Mouse (Mus musculus): Measurements from ENCODE around the gene Dclre1c. TPM values are rescaled to one million over a fixed set of nuclear protein-coding genes. Genes with fewer than 3 reads are reported as not detected.
A peak's percentile ranks its signal among the peaks of the same experiment; 100 is the strongest.

Gene Dclre1c
- polyA plus RNA-seq, 1 experiment from 2014 or later = 9.2 TPM

DNA sequence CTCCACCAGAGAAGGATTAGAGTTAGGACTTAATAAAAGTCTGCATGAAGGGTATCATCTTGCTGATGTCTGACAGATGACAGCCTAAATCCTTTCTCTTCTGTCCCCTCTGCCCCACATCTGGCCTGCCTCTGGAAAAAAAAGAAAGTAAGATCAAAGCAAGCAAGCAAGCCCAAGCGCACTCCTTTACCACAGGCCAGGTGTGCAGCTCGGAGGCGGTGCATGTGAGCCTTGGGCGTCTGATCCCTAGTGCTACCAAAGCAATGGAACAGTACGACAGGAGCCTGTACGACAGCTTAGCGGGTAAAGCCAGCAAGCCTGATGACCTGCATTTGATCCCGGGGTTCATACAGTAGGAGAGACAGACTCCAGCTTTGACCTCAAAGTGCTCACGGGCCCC lies 7.0 kb downstream of the Dclre1c start:
- H3K9ac ChIP-seq (replicated peaks) = no peak overlapping the region
- peaks cover 21% of the 10 kb centered on the region for H3K36me3 ChIP-seq
- H3K27ac ChIP-seq = no peak overlapping the region
- ATAC-seq = no peak
- WGBS = 91% methylated on average over 9 of the region's 9 CpGs
- no peak overlapping the region for H3K4me2 ChIP-seq (replicated peaks)
- no peaks in the 10 kb centered on the region for H3K27me3 ChIP-seq
- no peak overlapping the region for H3K4me3 ChIP-seq (replicated peaks)
- no peaks in the 10 kb centered on the region for H3K4me1 ChIP-seq (replicated peaks)
- H3K9me3 ChIP-seq = no peaks in the 10 kb centered on the region

GRCm38 (mm10) chr2:3435369-3436061 lies 11.6 kb downstream of the Dclre1c start:
- peaks cover 5% of the 10 kb centered on the region; the same call in 1 of the 2 replicates for H3K4me1 ChIP-seq (replicated peaks)
- H3K27me3 ChIP-seq = no peaks in the 10 kb centered on the region
- H3K4me2 ChIP-seq (replicated peaks) = no peak overlapping the region
- no peak overlapping the region for H3K27ac ChIP-seq
- H3K36me3 ChIP-seq = peaks cover 29% of the 10 kb centered on the region
- WGBS = 83% methylated on average over 6 of the region's 6 CpGs
- no peaks in the 10 kb centered on the region for H3K9me3 ChIP-seq
- no peak for ATAC-seq
- no peak overlapping the region for H3K9ac ChIP-seq (replicated peaks)
- H3K4me3 ChIP-seq (replicated peaks) = no peak overlapping the region

GRCm38 (mm10) chr2:3437956-3438355 lies 14.0 kb downstream of the Dclre1c start:
- H3K4me3 ChIP-seq (replicated peaks) = no peak overlapping the region
- no peak overlapping the region for H3K27ac ChIP-seq
- H3K4me1 ChIP-seq (replicated peaks) = peaks cover 5% of the 10 kb centered on the region; the same call in 1 of the 2 replicates
- no peaks in the 10 kb centered on the region for H3K27me3 ChIP-seq
- no peaks in the 10 kb centered on the region for H3K9me3 ChIP-seq
- WGBS = 32% methylated on average over 7 of the region's 7 CpGs
- peaks cover 37% of the 10 kb centered on the region for H3K36me3 ChIP-seq
- no peak for ATAC-seq
- H3K4me2 ChIP-seq (replicated peaks) = no peak overlapping the region
- no peak overlapping the region for H3K9ac ChIP-seq (replicated peaks)

DNA sequence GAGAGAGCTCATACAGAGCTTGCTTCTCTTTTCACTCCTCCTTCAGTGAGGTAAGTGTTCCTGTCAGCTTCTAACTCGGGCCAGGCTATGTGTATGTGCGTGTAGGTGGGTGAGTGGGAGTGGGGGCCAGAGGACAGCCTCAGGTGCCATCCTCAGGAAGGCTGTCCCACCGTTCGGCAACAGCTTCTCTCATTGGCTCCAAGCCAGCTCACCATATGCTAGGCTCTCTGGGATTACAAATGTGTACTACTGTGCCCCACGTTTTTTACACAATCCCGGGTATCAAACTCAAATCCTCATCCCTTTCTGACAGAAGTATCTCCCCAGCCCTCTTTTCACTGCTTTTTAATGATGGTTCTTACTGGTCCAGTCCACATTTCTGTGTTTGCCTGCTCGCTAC lies 20.3 kb downstream of the Dclre1c start:
- Histone ChIP-seq H3K27ac (no peak overlapping the region), H3K4me1 (replicated peaks) (no peaks in the 10 kb centered on the region), H3K9ac (replicated peaks) (no peak overlapping the region), H3K36me3 (peaks cover 71% of the 10 kb centered on the region), H3K27me3 (no peaks in the 10 kb centered on the region), H3K4me3 (replicated peaks) (no peak overlapping the region), H3K9me3 (no peaks in the 10 kb centered on the region), H3K4me2 (replicated peaks) (no peak overlapping the region)
- no peak for ATAC-seq
- 78% methylated on average over 7 of the region's 7 CpGs for WGBS

DNA sequence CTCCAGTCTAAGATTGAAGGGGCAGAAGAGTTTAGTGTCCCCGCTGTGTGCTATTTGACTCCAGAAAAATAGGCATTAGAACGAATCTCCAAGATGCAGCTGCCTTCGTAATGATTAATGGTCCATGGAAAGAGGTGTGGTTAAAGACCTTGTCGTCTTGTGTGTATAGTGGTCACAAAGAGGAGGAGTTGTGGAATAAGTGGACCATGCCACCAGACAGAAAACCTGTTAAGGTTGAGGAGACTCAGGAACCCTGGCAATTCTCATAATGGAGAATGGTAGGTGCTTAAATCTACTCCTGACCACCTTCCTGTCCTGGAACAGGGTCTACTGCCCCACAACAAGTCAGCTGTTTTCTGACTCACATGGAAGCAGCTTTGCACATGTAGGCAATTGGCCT lies 22.1 kb downstream of the Dclre1c start:
- 93% methylated on average over 4 of the region's 4 CpGs for WGBS
- H3K4me2 ChIP-seq (replicated peaks) = no peak overlapping the region
- H3K4me3 ChIP-seq (replicated peaks) = no peak overlapping the region
- H3K27ac ChIP-seq = no peak overlapping the region
- H3K9me3 ChIP-seq = no peaks in the 10 kb centered on the region
- no peaks in the 10 kb centered on the region for H3K27me3 ChIP-seq
- H3K36me3 ChIP-seq = peaks cover 77% of the 10 kb centered on the region
- H3K9ac ChIP-seq (replicated peaks) = no peak overlapping the region
- H3K4me1 ChIP-seq (replicated peaks) = no peaks in the 10 kb centered on the region
- ATAC-seq = no peak

GRCm38 (mm10) chr2:3449431-3449830 lies 25.5 kb downstream of the Dclre1c start:
- ATAC-seq = no peak
- Histone ChIP-seq H3K4me2 (replicated peaks) (no peak overlapping the region), H3K36me3 (peaks cover 71% of the 10 kb centered on the region), H3K4me3 (replicated peaks) (no peak overlapping the region), H3K9ac (replicated peaks) (no peak overlapping the region), H3K27ac (no peak overlapping the region), H3K9me3 (no peaks in the 10 kb centered on the region), H3K4me1 (replicated peaks) (no peaks in the 10 kb centered on the region), H3K27me3 (no peaks in the 10 kb centered on the region)
- WGBS = 83% methylated on average over 2 of the region's 2 CpGs

GRCm38 (mm10) chr2:3453096-3453495 lies 29.2 kb downstream of the Dclre1c start:
- H3K4me2 ChIP-seq (replicated peaks) = no peak overlapping the region
- no peak for ATAC-seq
- no peak overlapping the region for H3K27ac ChIP-seq
- 91% methylated on average over 3 of the region's 3 CpGs for WGBS
- no peaks in the 10 kb centered on the region for H3K27me3 ChIP-seq
- no peaks in the 10 kb centered on the region for H3K4me1 ChIP-seq (replicated peaks)
- no peak overlapping the region for H3K4me3 ChIP-seq (replicated peaks)
- no peaks in the 10 kb centered on the region for H3K9me3 ChIP-seq
- peaks cover 60% of the 10 kb centered on the region for H3K36me3 ChIP-seq
- H3K9ac ChIP-seq (replicated peaks) = no peak overlapping the region

DNA sequence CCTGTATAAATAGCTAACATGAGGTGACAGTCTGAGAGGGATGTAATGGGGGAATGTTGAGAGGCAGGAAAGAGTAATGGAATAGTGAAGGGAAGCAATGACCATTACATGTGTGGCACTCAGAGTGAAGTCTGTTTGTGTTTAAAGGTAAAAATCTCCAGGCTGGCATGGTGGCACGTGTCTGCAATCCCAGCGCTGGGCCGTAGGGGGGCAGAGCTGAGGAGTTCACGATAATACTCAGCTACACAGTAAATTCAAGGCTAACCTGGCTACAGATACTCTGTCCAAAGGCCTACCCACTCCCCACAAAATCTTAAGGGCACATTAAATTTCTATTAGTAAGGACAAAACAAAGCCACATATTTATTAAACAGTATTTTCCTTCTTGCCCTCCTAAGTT lies 32.7 kb downstream of the Dclre1c start:
- no peak for ATAC-seq

DNA sequence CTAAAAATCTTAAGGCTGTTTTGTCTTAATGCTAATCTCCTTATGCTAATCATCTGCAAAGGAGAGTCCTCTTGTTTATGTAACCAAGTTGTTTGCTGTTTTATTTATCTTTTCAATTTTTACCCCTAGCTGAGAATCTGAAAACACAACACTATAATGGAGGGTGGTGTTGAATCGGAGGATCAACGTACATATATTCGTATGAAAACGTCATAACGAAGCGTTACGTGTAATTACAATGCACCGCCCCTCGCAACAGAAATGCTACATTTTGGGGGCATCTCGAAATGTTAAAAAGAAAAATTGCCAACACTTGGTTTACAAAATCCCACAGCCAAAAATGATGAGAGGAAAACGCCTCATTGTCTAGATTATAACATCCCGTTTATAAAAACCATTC lies 50.0 kb downstream of the Dclre1c start:
- H3K36me3 ChIP-seq = peaks cover 12% of the 10 kb centered on the region
- peak overlapping the region; percentile 56 for H3K4me2 ChIP-seq (replicated peaks)
- H3K4me3 ChIP-seq (replicated peaks) = peak overlapping the region; percentile 95
- H3K9ac ChIP-seq (replicated peaks) = peak overlapping the region; percentile 81
- H3K27me3 ChIP-seq = no peaks in the 10 kb centered on the region
- no peaks in the 10 kb centered on the region for H3K9me3 ChIP-seq
- H3K27ac ChIP-seq = peak overlapping the region; percentile 90
- ATAC-seq = no peak
- peaks cover 15% of the 10 kb centered on the region for H3K4me1 ChIP-seq (replicated peaks)
- WGBS = under 1% methylated on average over 12 of the region's 12 CpGs

More for the DNA sequence above, 32.7 kb downstream of the Dclre1c start:
- no peak overlapping the region for H3K4me2 ChIP-seq (replicated peaks)
- H3K9me3 ChIP-seq = no peaks in the 10 kb centered on the region
- 79% methylated on average over 4 of the region's 4 CpGs for WGBS
- H3K36me3 ChIP-seq = peaks cover 62% of the 10 kb centered on the region
- no peaks in the 10 kb centered on the region for H3K27me3 ChIP-seq
- H3K9ac ChIP-seq (replicated peaks) = no peak overlapping the region
- H3K4me3 ChIP-seq (replicated peaks) = no peak overlapping the region
- H3K4me1 ChIP-seq (replicated peaks) = no peaks in the 10 kb centered on the region
- H3K27ac ChIP-seq = no peak overlapping the region

- peaks cover 12% of the 10 kb centered on the region for H3K36me3 ChIP-seq
- under 1% methylated on average over 43 of the region's 46 CpGs for WGBS
- H3K27ac ChIP-seq = peak overlapping the region; percentile 90
- peak overlapping the region; percentile 81 for H3K9ac ChIP-seq (replicated peaks)
- H3K27me3 ChIP-seq = no peaks in the 10 kb centered on the region
- peak overlapping the region; percentile 56 for H3K4me2 ChIP-seq (replicated peaks)
- H3K9me3 ChIP-seq = 0 out of 2 replicates have a peak, but pooled peaks cover 3% of the 10 kb centered on the region
- no peak; the same call in 1 of the 2 replicates for ATAC-seq
- peak overlapping the region; percentile 95 for H3K4me3 ChIP-seq (replicated peaks)
- H3K4me1 ChIP-seq (replicated peaks) = peaks cover 15% of the 10 kb centered on the region
These were observed 50.5 kb downstream of the Dclre1c start for GRCm38 (mm10) chr2:3474361-3474805.

DNA sequence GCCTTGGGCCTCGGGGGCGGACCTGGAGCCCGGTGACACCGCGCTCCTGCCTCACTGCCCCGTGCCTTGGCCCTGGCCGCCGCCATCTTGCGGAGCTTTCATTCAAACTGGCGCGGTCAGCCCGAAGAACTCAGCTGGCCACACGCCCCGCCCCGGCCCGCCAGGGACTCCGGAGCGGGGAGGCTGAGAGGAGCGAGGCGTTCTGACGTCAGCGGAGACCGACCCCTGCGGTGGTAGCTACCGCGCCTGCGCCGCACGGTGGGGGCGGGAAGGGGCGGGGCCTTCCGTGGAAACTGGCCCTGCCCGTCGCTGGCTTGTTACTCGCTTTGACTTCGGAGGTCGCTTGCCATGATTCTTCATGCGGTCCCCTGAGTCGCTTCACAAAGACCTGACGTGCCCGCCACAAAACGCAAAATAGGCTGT lies 50.9 kb downstream of the Dclre1c start, which contains the start of gene Suv39h2:
TSS of gene Suv39h2 (minus strand) at position 171 of the 423 bp plus-strand sequence.
- peak within 1 kb of the TSS; percentile 90 for H3K27ac ChIP-seq
- H3K27me3 ChIP-seq = no peaks in the 10 kb centered on the region
- H3K9me3 ChIP-seq = 0 out of 2 replicates have a peak, but pooled peaks cover 5% of the 10 kb centered on the region
- H3K4me3 ChIP-seq (replicated peaks) = peak within 1 kb of the TSS; percentile 95
- H3K36me3 ChIP-seq = peaks cover 12% of the 10 kb centered on the region
- ATAC-seq = peak; percentile 98
- peak within 1 kb of the TSS; percentile 81 for H3K9ac ChIP-seq (replicated peaks)
- under 1% methylated on average over 37 of the region's 42 CpGs for WGBS
- peaks cover 15% of the 10 kb centered on the region for H3K4me1 ChIP-seq (replicated peaks)
- peak within 1 kb of the TSS; percentile 56 for H3K4me2 ChIP-seq (replicated peaks)

- Histone ChIP-seq H3K27me3 (no peaks in the 10 kb centered on the region), H3K4me1 (replicated peaks) (peaks cover 15% of the 10 kb centered on the region), H3K9me3 (0 out of 2 replicates have a peak, but pooled peaks cover 5% of the 10 kb centered on the region), H3K27ac (peak overlapping the region; percentile 75), H3K4me2 (replicated peaks) (peak overlapping the region; percentile 56), H3K9ac (replicated peaks) (no peak overlapping the region), H3K4me3 (replicated peaks) (peak overlapping the region; percentile 95; the same call in 1 of the 2 replicates), H3K36me3 (0 out of 2 replicates have a peak, but pooled peaks cover 6% of the 10 kb centered on the region)
- ATAC-seq = no peak
- 53% methylated on average over 3 of the region's 3 CpGs for WGBS
These were observed 51.9 kb downstream of the Dclre1c start for GRCm38 (mm10) chr2:3475746-3476251.

All from midbrain, embryonic 13.5 days (tissue).